Mouse (Mus musculus) left cerebral cortex, adult 8-10 months (tissue): ENCODE data around the gene Klrb1b. TPM values are rescaled to one million over a fixed set of nuclear protein-coding genes. Genes with fewer than 3 reads are reported as not detected.
"Not testable (repeated sequence)": the region's sequence is repeated elsewhere in the genome, so short reads cannot be mapped to it uniquely, and the experiment has no call there.

Experiments used
- DNase-seq, 2 experiments: peaks; one replicate each; pipeline ENCODE4 v3.0.0; 2022; ENCODE audit warnings: low spot score in 2 of 2
- total RNA-seq, 4 experiments: library from RNA; stranded (reverse); gene quantifications; 2 replicates each; pipeline ENCODE4 v1.2.4; 2022

Gene Klrb1b
- total RNA-seq, 4 experiments from 2014 or later: 0.46 to 0.70 TPM; not detected in 2

GRCm38 (mm10) chr6:128841327-128842089 lies 15.4 kb upstream of the Klrb1b start:
- DNase-seq: no peak

DNA sequence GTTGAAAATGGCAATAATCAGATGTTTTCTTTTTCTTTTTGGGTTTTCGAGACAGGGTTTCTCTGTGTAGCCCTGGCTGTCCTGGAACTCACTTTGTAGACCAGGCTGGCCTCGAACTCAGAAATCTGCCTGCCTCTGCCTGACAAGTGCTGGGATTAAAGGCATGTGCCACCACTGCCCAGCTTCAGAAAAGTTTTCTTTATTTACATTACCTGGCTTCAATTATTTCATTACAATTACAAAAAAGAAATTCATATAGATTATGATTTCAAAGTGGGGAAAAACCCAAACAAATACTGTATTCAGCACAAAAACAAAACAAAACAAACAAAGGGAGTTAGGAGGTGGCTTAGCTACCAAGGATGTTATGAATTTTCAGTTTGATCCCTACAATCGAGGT lies 14.5 kb upstream of the Klrb1b start:
- DNase-seq: not testable (repeated sequence)

DNA sequence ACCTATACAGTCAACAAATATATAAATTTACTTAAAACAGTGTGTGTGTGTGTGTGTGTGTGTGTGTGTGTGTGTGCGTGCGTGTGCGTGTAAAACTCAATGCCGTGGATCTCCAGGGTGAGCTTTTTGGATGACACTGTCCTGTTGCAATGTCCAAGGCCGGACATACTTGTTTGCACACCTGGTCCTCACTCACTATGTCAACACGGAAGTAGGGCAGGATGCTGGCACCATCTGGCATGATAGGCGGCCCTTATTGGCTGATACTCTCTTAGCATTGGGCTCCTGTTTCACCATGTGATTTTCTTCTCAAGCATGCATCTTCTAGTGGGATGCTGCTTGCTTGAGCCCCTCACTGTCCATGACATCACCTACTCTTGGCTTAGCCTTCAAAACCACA lies 13.8 kb upstream of the Klrb1b start:
- no peak for DNase-seq

- peak; percentile 57 for DNase-seq
Observed at GRCm38 (mm10) chr6:128839266-128839771, 13.2 kb upstream of the Klrb1b start.

DNA sequence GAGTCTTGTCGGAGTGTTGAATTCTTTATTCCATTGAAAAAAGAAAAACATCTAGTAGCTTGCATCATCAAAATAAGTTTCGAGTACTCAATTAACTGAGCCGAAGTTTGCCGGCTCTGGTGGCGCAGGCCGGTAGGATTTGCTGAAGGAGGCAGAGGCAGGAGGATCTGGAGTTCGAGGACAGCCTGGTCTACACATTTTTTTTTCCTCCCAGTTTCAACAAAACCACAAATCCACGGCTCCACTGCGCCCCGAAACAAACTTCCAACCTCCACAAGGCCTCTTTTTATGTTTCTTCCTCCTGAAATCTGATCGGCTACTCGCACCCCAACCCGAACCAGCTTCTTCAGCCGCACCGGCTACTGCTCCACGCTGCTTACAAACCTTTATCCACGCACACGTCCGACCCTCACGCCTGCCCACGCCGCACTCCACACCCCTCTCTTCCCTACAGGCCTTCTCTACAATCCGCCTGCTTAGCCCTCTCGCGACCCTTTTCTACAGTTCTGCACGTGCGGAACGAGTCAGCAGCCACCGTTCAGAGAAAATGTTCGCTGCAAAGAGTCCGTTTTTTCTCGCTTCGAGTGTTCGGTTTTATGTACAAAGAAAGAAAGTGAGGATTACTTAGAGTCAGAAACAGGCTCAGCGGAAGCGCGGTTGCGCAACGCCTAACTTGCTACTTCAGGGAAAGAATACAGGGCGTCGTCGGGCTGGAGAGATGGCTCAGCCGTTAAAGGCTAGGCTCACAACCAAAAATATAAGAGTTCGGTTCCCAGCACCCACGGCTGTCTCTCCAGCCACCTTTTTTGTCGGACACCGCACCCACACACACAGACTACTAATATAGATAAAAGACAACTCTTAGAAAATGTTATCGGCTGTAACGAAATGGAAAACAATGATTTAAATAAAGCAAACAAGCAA lies 12.5 kb upstream of the Klrb1b start:
- DNase-seq: peak; percentile 82 to 96

- DNase-seq: no peak
Observed at GRCm38 (mm10) chr6:128837454-128838341, 11.6 kb upstream of the Klrb1b start.

- no peak for DNase-seq
Observed at GRCm38 (mm10) chr6:128836955-128837334, 10.8 kb upstream of the Klrb1b start.

- no peak for DNase-seq
Observed at GRCm38 (mm10) chr6:128836191-128836954, 10.2 kb upstream of the Klrb1b start.

DNA sequence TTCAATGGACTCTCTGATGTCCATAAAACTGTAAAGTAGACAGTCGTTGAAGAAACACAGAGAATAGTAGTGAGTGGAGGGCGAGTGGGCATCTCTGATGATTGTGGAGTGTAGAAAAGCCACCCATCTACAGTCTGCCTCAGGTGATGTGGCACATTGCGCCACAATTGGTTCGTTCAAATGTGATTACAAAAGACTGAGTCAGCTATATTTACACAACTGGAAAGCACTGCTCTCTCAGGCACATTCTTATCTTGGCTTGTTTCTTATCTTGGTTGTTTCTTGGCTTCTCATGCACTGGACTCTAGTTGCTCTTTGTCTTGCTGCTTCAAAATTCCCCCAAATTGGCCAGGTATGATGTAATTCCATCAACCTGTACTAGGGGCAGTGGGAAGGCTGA lies 9.4 kb upstream of the Klrb1b start:
- DNase-seq: no peak

DNA sequence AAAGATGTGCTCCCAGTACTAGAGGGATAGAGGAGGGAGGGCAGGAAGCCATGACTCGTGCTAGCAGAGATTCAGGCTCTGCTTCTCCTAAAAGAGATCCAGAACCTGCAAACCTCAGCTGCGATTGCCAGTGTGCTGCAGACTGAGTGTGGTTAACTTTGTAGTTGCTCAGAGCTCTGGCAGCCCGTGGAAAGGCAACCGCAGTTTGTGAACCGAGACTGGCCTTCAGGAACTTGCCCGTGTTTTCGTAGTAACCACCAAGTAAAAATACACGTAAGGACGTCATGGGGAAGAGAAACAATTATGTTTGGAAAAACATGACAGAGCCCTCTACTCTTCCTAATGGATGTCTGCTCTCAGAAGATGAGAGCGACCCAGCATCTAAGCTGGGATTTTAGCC lies 6.9 kb upstream of the Klrb1b start:
- no peak for DNase-seq

GRCm38 (mm10) chr6:128829837-128830236 lies 3.7 kb upstream of the Klrb1b start:
- no peak for DNase-seq

DNA sequence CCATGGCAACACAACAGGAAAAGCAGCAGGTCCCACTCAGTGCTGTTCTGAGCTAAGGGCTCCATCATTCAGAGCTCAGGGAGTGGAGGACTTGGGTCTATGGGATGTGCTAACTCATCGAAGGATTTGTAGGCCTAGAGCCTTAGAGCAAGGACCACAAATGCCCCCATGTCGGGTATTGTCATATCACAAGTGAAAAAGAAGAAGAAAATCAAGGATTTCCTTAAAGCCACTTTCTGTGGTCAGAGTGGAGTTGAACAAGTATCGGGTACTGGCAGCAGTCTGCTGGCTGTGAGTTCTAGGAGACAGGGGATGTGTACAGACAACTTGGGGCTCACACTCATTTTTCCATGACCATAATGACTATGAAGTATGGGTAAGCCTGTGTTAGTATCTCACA lies 650 bp upstream of the Klrb1b start:
- DNase-seq: no peak

DNA sequence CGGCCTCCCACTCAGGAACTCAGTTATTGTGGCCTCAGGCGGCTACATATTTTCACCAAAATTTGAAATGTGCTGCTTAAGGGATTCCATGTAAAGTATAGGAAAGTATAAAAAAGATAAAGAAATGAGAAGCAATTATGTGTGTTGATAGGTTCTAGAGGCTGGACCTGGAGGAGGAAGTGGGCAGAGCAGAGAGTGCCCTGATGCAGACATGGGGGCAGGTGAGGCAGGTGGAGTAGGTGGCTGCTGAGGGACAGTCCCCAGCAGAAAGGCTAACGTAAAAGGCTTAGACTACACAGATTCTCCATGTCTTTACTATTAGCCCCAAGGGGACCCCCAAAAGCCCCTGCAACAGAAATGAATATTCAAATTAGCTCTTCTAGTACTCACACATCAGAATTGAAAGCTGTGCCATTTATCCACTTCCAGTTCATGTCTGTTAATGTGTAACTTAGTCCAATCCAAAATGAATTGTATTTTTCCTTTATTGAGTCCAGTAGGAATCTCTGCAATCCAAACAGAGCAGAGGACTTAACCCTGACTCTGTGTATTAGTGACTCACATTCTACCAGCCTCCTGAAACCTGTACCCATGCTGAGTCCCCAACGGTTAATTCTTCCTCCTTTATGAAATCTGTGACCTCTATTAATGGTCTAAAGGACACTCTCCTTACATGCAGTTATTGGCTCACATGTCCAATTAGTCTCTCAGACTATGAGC lies 7.9 kb downstream of the Klrb1b start:
- DNase-seq: no peak

- DNase-seq: no peak
Observed at GRCm38 (mm10) chr6:128808532-128808931, 17.6 kb downstream of the Klrb1b start.

GRCm38 (mm10) chr6:128807021-128807420 lies 19.1 kb downstream of the Klrb1b start:
- DNase-seq: no peak

- DNase-seq: not testable (repeated sequence)
Observed at GRCm38 (mm10) chr6:128804823-128805640, 21.1 kb downstream of the Klrb1b start.

- DNase-seq: peak; percentile 95 to 96
Observed at GRCm38 (mm10) chr6:128802999-128803857, 22.9 kb downstream of the Klrb1b start.

GRCm38 (mm10) chr6:128802557-128802956 lies 23.6 kb downstream of the Klrb1b start:
- DNase-seq: peak; percentile 45 to 47
